Mouse (Mus musculus): ENCODE results near the gene Fam57b. TPM values are rescaled to one million over a fixed set of nuclear protein-coding genes. Genes with fewer than 3 reads are reported as not detected.
A peak's percentile ranks its signal among the peaks of the same experiment; 100 is the strongest.

Gene Fam57b
- 10 to 100 TPM; 65.3 to 75.7 TPM for total RNA-seq (2021)
- long read RNA-seq, experiment 1, transcript Fam57b-201 (5 exons, 2,328 nt), result major isoform, 8 of 81 reads
- long read RNA-seq, experiment 1, partial matches to known transcripts, result 9 of 81 reads
- long read RNA-seq, experiment 1, other reads (novel, unspliced or antisense), result 64 of 81 reads
- long read RNA-seq, experiment 2, transcript Fam57b-201 (5 exons, 2,328 nt), result major isoform, 6 of 54 reads
- long read RNA-seq, experiment 2, partial matches to known transcripts, result 11 of 54 reads
- long read RNA-seq, experiment 2, other reads (novel, unspliced or antisense), result 37 of 54 reads

- peak; percentile 31 for DNase-seq (ENCODE audit: low spot score)
Measured at GRCm38 (mm10) chr7:126797411-126798126, at the start of gene Fam57b. Fam57b (plus strand) TSS chr7:126797668.

DNA sequence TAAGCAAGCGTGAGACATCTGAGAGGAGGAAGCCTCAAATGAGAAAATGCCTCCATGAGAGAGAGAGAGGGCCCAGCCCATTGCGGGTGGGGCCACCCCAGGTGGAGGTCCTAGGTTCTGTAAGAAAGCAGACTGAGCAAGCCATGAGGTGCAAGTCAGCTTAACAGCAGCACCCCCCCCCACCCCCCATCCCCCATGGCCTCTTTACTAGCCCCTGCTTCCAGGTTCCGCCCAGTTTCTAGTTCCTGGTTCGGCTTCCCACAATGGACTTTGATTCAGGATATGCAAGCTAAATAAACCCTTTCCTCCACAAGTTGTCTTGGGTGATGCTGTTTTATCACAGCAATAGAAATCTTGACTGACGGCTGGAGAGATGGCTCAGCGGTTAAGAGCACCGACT lies 48.6 kb upstream of the Fam57b start:
- no peak for DNase-seq (ENCODE audit: low spot score)

DNA sequence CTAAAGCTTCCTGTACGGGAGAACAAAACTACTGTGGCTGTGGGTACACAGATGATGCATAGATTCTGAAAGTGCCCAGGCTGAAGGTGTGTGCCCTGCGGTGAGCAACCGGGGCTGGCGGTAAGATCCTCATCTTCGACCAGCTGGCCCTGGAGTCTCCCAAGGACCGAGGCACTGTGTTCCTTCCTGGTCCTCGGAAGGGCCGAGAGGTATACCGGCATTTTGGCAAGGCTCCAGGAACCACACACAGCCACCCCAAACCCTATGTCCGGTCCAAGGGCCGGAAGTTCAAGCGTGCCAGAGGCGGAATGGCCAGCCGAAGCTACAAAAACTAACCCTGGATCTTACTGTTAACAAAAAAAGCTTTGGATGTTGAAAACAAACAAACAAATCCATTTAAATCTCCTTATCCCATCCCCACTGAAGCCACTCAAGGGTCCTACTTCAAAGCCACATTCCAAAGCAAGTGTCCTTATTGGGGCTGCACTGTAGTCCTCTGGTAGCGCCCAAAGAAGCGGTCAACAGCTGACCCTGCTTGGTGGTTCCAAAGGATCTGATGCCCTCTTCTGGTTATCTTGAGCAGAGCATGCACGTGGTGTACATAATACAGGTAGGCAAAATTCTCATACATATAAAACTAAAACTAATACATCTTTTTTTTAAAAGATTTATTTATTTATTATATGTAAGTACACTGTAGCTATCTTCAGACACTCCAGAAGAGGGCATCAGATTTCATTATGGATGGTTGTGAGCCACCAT lies 47.7 kb upstream of the Fam57b start:
- DNase-seq (ENCODE audit: low spot score), result no peak

- peak; percentile 83 for DNase-seq (ENCODE audit: low spot score)
Measured at GRCm38 (mm10) chr7:126754866-126755265, 42.6 kb upstream of the Fam57b start.

GRCm38 (mm10) chr7:126758539-126758938 lies 38.9 kb upstream of the Fam57b start:
- DNase-seq (ENCODE audit: low spot score), result no peak

- DNase-seq (ENCODE audit: low spot score), result peak; percentile 88
Measured at GRCm38 (mm10) chr7:126759050-126759671, 38.3 kb upstream of the Fam57b start, which contains the start of gene Mapk3. Mapk3 (plus strand) TSS chr7:126759601.

GRCm38 (mm10) chr7:126759672-126760390 lies 37.6 kb upstream of the Fam57b start:
- no peak for DNase-seq (ENCODE audit: low spot score)

DNA sequence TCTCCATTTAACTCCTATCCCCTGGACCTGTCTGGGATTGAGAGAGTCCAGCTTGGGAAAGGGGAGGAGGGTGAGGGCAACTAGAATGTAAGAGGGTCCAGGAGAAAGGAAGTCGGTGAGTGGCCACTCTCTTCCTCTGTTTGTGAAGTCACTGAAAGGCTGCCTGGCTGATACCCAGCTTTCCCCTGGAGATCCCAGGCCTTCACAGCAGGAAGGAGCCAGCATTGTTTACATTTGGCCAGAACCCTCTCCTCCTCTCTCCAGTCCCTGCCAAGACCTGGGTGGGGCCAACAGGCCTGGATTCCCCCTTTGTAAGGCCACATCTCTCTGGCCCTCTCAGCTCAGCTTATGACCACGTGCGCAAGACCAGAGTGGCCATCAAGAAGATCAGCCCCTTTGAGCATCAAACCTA lies 37.1 kb upstream of the Fam57b start:
- DNase-seq (ENCODE audit: low spot score), result peak; percentile 72

- DNase-seq (ENCODE audit: low spot score), result no peak
Measured at GRCm38 (mm10) chr7:126760956-126761355, 36.5 kb upstream of the Fam57b start.

DNA sequence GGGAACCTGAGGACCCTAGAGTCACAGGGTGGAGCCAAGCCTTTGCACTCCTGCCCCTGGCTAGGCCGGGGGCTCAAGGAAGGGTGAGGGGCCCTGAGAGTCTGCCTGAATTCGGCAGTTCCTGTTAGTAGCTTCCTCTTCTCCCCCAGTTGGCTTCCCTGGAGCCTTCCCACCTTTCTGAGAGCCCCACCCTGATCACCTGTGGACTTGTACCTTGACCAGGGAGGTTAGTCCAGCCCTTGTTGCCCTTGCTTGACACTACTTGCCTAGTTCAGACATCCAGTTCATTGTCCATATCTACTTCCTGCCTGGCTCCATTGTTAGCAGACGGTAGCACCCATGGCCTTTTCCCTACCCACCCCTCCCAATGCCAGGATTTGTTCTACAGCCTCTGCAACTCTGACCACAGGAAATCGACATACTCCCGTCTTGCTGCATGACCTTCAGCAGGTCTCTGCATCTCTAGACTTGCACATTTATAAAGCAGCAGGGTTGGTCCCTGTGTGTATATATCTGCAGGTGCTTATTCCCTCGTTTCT lies 35.9 kb upstream of the Fam57b start:
- no peak for DNase-seq (ENCODE audit: low spot score)

- no peak for DNase-seq (ENCODE audit: low spot score)
Measured at GRCm38 (mm10) chr7:126762471-126763008, 34.9 kb upstream of the Fam57b start.

DNA sequence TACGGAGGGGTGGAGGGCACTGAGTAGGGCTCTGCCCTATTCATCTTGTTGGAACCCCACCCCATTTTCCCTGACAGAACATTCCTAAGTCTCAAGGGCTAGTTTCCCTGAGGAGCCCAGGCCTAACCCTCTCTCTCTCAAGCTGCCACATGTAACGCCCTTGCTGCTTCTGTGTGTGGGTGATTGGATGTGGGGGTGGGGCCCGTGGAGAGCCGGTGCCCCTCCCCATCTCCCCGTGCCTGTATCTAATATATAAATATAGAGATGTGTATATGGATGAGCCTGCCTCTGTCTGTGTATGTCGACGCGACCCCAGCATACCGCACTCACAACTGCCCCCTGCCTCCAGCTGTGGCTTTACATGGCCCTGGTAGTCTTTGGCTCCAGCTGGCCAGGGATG lies 31.9 kb upstream of the Fam57b start:
- no peak for DNase-seq (ENCODE audit: low spot score)

DNA sequence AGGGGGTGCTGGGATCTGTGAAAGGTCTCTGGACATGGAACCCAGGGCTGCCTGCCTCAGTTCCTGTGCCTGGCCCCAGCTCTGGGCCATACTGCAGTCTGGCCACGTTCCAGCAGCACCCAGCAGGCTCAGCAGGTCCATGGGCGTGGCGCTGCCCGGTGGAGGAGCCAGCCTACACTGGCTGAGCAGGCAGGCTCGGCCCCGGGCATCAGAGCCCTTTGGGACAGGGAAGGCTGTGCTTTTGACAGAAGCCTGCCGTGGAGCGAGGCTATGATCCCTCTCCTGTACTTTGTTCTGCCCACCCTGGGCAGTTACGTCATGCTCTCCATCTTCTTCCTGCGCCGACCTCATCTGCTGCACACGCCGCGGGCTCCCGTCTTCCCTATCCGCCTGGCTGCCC lies 31.3 kb upstream of the Fam57b start, which contains the start of gene Gdpd3:
Gdpd3 (plus strand) TSS at position 134 of the 400 bp plus-strand sequence.
- no peak for DNase-seq (ENCODE audit: low spot score)

DNA sequence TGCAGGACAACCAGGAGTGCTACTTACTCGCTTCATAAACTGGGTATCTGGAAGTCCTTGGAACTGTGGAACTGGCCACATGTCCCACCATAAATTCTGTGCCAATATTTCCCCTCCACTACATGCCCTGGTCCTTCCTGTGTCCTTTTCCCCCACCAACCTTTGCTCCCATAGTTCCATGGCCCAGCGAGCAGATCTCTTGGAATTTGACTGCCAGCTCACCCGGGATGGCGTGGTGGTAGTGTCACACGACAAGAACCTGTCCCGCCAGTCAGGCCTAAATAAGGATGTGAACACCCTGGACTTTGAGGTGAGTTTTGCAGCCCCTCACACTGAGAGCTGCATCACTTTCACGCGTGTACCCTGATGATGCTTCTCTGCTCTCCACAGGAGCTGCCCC lies 30.5 kb upstream of the Fam57b start:
- no peak for DNase-seq (ENCODE audit: low spot score)

- DNase-seq (ENCODE audit: low spot score), result no peak
Measured at GRCm38 (mm10) chr7:126770784-126771183, 26.7 kb upstream of the Fam57b start.

- no peak for DNase-seq (ENCODE audit: low spot score)
Measured at GRCm38 (mm10) chr7:126773351-126773750, 24.1 kb upstream of the Fam57b start.

- no peak for DNase-seq (ENCODE audit: low spot score)
Measured at GRCm38 (mm10) chr7:126774463-126774862, 23.0 kb upstream of the Fam57b start.

GRCm38 (mm10) chr7:126775185-126775977 lies 22.1 kb upstream of the Fam57b start:
- no peak for DNase-seq (ENCODE audit: low spot score)

DNA sequence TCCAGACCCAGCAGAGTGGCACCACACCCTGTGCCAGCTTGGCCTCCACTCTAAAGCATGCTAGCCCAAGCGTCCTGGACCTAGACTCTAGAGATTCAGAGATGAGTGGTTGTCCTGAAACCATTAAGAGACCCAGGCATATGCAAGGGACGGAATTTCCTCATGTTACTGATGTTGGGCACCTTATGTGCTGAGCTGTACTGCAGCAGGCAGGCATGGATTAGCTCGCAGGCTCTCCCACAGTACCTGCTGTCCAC lies 21.6 kb upstream of the Fam57b start:
- DNase-seq (ENCODE audit: low spot score), result no peak

DNA sequence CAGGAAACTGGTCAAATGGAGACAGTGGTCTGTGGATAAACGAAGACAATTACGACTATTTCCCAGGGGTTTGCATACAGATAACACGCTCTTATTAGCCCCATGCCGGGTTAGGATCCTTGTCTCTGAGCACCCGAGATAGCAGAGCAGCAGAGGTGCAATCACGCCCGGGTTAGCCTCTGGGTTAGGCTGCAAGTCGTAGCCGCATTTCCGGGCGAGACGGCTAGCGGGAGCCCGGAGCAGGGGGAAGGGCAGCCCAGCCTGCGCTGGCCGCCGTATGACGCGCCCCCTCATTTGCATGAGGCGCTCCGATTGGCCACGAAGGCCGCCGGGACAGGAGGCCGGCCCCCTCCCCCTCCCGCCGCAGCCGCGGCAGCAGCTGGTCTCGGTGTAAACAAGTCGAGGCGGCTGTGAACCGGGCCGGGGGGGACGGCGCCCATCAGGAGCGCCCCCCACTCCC lies 20.8 kb upstream of the Fam57b start, which contains the start of gene Ypel3:
Ypel3 (plus strand) TSS at position 358 of the 460 bp plus-strand sequence.
- peak; percentile 95 for DNase-seq (ENCODE audit: low spot score)

Measured in gastrocnemius, adult 18-20 months (tissue).